Mouse (Mus musculus): Measurements from ENCODE around the gene Inafm2. TPM values are rescaled to one million over a fixed set of nuclear protein-coding genes. Genes with fewer than 3 reads are reported as not detected.

Inafm2 gene
- polyA plus RNA-seq, 1 experiment from 2014 or later = 23.7 TPM

DNA sequence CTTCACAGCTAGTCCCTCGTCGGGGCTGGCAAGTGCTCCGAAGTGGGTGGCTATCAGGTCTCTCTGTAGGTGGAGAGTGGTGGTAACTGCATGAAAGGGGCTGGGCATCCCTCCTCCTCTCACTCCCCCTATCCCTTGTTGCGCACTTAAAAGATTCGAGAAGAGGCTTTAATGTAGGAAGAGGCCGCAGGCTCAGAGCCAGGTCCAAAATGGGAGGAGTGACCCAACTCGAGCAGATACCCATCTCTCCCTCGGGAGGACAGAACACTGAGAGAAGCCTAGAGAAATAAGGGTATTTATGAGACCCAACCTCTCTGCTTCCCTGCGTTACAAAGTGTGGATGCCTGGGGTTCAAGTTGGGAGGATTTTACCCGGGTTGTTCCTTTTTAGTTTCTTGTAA, 33.5 kb downstream of the Inafm2 start:
- Histone ChIP-seq H3K27ac (replicated peaks) (peak overlapping the region; percentile 72), H3K27me3 (no peaks in the 10 kb centered on the region), H3K4me1 (replicated peaks) (peaks cover 21% of the 10 kb centered on the region), H3K9ac (peak overlapping the region; percentile 59), H3K4me2 (peak overlapping the region; percentile 61), H3K9me3 (no peaks in the 10 kb centered on the region), H3K4me3 (peak overlapping the region; percentile 47), H3K36me3 (no peaks in the 10 kb centered on the region)
- 6% methylated on average over 10 of the region's 10 CpGs for WGBS
- peak; percentile 56 for ATAC-seq (ENCODE audit: low read depth)

DNA sequence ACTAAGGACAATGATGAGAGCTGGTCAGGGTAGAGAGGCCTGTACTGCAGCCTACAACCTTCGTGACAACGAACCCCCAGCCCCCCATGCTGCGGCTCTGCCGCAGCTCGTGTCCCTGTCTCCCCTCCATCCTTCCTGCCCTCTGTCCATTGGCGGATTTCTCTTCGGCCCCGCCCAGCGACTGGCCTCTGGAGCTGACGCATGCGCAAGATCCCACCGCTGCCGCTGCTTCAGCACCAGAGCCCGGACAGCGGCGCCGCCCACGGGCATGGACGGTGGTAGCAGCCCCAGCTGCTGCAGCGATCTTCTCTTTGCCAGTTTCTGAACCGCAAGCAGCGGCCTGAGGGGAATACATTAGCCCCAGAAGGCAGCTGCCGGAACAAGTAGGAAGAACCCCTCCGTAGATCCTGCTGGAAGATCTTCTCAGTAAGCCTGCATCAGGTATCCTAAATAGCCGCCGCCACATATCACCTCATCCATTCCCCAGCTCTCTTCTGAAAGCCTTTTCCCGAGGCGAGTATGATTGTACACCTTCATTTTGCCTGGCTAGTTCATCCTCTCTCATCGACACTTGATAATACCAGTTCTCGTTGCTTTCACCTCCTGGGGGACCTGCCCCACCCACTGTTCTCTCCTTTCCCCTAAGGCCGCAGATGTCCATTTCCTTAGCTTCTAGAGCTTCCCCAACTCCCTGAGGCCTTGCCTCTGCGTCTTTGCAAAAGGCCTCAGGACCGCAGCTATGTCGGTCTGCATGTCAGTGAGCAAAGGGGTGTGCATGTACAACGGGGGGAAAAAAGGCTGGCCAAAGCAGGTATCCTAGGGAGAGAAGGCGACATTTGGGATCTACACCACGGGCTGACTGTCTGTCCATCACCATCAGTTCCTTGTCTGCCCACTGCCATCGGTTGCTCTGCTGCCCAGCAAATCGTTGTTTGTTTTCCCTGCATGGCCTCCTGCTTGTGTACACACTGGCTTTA, 34.2 kb downstream of the Inafm2 start, which contains the start of gene Disp2:
Gene Disp2, plus strand, starts transcription at position 216 of the 977 bp plus-strand sequence.
- H3K9me3 ChIP-seq = no peaks in the 10 kb centered on the region
- peak; percentile 94 for ATAC-seq (ENCODE audit: low read depth)
- 10% methylated on average over 39 of the region's 39 CpGs for WGBS

DNA sequence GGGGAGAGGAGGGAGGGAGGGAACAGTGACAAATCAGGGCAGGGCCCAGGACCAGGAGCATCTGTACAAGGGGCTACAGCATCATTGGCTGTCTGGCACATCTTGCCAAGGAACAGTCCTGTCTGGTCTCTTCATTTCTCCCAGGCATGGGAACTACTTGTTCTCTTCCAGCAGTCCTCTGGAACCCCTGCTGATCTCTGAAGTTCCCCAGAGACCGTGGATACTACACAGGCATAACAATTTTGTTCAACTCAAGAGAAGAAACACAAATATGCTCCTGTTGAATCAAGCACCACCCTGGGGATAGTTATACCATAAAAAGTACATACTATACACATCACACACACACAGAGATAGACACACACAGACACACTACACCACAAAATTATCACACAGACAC, 35.6 kb downstream of the Inafm2 start:
- Histone ChIP-seq H3K9ac (peak overlapping the region; percentile 76), H3K4me3 (peak overlapping the region; percentile 47; the same call in 1 of the 2 replicates)
- WGBS = 44% methylated on average over 1 of the region's 1 CpGs

More for the DNA sequence above, 34.2 kb downstream of the Inafm2 start, which contains the start of gene Disp2:
- no peaks in the 10 kb centered on the region for H3K27me3 ChIP-seq
- peak within 1 kb of the TSS; percentile 76 for H3K9ac ChIP-seq
- H3K4me3 ChIP-seq = peak within 1 kb of the TSS; percentile 47
- H3K4me1 ChIP-seq (replicated peaks) = peaks cover 21% of the 10 kb centered on the region
- H3K27ac ChIP-seq (replicated peaks) = peak within 1 kb of the TSS; percentile 89
- H3K4me2 ChIP-seq = peak within 1 kb of the TSS; percentile 61
- H3K36me3 ChIP-seq = peaks cover 2% of the 10 kb centered on the region; the same call in 1 of the 2 replicates

DNA sequence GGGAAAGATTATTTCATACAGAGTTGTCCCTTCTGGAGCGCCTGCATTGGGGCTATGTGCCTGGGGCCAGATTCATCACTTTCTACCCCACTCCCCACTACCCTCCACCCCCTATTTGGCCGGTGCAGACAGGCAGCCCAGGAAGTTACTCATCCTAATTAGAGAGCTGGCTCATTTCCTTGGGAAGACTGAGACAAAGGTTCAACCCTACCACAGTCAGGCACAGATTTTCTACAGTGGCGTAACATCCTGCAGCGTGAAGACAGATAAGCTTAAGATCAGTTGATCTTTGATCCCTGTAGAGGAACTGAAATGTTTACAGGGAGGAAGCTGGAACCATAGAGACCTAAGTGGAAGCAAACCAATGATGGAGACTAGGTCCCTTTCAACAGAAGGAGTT, 36.7 kb downstream of the Inafm2 start:
- 75% methylated on average over 4 of the region's 4 CpGs for WGBS
- H3K27ac ChIP-seq (replicated peaks) = no peak overlapping the region
- H3K4me2 ChIP-seq = no peak overlapping the region
- no peak for ATAC-seq (ENCODE audit: low read depth)
- no peak overlapping the region for H3K4me3 ChIP-seq
- no peaks in the 10 kb centered on the region for H3K9me3 ChIP-seq
- no peak overlapping the region for H3K9ac ChIP-seq
- peaks cover 23% of the 10 kb centered on the region for H3K36me3 ChIP-seq
- H3K4me1 ChIP-seq (replicated peaks) = peaks cover 21% of the 10 kb centered on the region
- H3K27me3 ChIP-seq = peaks cover 10% of the 10 kb centered on the region

More for the DNA sequence above, 35.6 kb downstream of the Inafm2 start:
- H3K36me3 ChIP-seq = peaks cover 11% of the 10 kb centered on the region
- ATAC-seq (ENCODE audit: low read depth) = no peak
- peaks cover 5% of the 10 kb centered on the region for H3K27me3 ChIP-seq
- peaks cover 21% of the 10 kb centered on the region for H3K4me1 ChIP-seq (replicated peaks)
- H3K4me2 ChIP-seq = peak overlapping the region; percentile 61
- H3K27ac ChIP-seq (replicated peaks) = no peak overlapping the region
- no peaks in the 10 kb centered on the region for H3K9me3 ChIP-seq

DNA sequence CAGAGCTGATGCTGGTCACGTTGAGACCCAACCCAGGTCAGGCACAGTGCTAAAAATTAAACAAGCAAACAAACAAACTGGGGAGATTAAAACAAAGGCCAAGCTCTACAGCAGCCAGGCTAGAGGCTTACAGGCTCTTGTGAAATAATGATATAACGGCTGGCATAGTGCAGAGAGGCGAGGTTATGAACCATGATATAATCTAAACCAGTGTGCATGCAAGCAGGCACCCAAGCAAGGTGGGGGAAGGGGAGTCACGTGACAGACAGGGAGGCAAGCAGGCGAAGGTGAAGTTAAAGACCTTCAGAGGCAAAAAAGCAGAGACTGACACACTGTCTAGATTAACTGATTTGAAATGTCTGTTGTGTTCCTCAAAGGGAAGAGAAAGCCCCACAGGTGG, 37.5 kb downstream of the Inafm2 start:
- H3K4me1 ChIP-seq (replicated peaks) = peaks cover 21% of the 10 kb centered on the region
- no peak overlapping the region for H3K27ac ChIP-seq (replicated peaks)
- H3K27me3 ChIP-seq = peaks cover 18% of the 10 kb centered on the region
- H3K4me2 ChIP-seq = no peak overlapping the region
- peaks cover 31% of the 10 kb centered on the region for H3K36me3 ChIP-seq
- no peak overlapping the region for H3K9ac ChIP-seq
- no peak overlapping the region for H3K4me3 ChIP-seq
- no peak for ATAC-seq (ENCODE audit: low read depth)
- no peaks in the 10 kb centered on the region for H3K9me3 ChIP-seq
- WGBS = 61% methylated on average over 5 of the region's 5 CpGs

DNA sequence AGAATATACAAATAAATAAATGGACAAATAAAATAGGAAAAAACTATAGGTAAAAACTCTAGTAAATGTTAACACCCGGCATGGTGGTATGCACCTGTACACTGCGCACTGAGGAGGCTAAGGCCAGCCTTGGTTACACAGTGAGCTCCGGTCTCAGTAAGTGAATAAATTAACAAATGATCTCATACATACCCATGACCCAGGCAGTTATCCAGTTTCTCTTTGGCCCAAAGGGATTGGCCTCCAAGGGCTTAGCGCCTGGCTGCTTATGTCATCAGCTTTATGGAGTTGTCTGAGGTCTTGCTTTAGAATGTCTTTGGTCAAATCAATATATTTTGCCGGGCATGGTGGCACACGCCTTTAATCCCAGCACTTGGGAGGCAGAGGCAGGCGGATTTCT, 38.1 kb downstream of the Inafm2 start:
- Histone ChIP-seq H3K36me3 (peaks cover 35% of the 10 kb centered on the region), H3K4me1 (replicated peaks) (peaks cover 21% of the 10 kb centered on the region), H3K27ac (replicated peaks) (no peak overlapping the region), H3K9me3 (no peaks in the 10 kb centered on the region), H3K4me3 (no peak overlapping the region), H3K4me2 (no peak overlapping the region), H3K9ac (no peak overlapping the region), H3K27me3 (peaks cover 22% of the 10 kb centered on the region)
- no peak for ATAC-seq (ENCODE audit: low read depth)
- 91% methylated on average over 7 of the region's 7 CpGs for whole genome bisulfite sequencing

DNA sequence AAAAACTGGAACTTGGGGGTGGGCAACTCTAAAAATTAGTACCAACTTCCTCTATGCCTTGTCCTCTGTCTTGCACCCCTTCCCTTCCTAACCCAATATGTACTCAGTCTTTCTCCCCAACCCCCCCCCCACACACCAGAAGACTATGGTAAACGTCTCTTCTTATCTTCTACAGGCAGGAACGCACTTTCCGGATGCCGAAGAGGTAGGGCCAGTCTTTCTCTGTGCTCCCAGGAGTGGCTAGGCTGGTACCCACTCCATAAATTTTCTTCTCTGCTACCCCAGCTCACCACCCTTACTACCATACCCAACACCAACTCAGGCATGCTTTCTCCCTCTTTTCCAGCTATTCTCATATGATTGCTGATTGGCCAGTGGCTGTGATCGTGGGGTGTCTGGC, 41.0 kb downstream of the Inafm2 start:
- H3K27ac ChIP-seq (replicated peaks) = no peak overlapping the region
- no peaks in the 10 kb centered on the region for H3K9me3 ChIP-seq
- H3K4me2 ChIP-seq = no peak overlapping the region
- no peak for ATAC-seq (ENCODE audit: low read depth)
- peaks cover 12% of the 10 kb centered on the region for H3K4me1 ChIP-seq (replicated peaks)
- H3K27me3 ChIP-seq = peaks cover 40% of the 10 kb centered on the region
- 84% methylated on average over 5 of the region's 5 CpGs for WGBS
- peaks cover 58% of the 10 kb centered on the region for H3K36me3 ChIP-seq
- no peak overlapping the region for H3K9ac ChIP-seq
- no peak overlapping the region for H3K4me3 ChIP-seq

DNA sequence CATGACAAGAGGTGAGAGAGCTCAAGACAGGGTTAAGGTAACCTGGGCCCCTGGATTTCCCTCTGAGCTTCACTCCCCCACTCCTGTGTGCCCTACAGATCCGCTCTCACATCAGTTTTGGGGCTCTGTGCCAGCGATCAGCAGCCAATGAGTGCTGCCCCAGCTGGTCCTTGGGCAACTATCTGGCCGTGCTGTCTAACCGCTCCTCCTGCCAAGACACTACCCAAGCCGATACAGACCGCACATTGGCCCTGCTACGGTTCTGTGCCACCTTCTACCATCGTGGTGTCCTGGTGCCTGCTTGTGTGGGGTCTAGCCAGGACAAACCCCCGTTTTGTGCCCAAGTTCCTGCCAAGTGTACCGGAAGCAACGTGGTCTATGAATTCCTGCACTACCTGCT, 43.9 kb downstream of the Inafm2 start:
- no peaks in the 10 kb centered on the region for H3K9me3 ChIP-seq
- no peak for ATAC-seq (ENCODE audit: low read depth)
- H3K4me3 ChIP-seq = no peak overlapping the region
- H3K4me1 ChIP-seq (replicated peaks) = peaks cover 12% of the 10 kb centered on the region
- no peak overlapping the region for H3K9ac ChIP-seq
- no peak overlapping the region for H3K4me2 ChIP-seq
- peaks cover 40% of the 10 kb centered on the region for H3K27me3 ChIP-seq
- H3K27ac ChIP-seq (replicated peaks) = no peak overlapping the region
- 82% methylated on average over 11 of the region's 11 CpGs for WGBS
- peaks cover 85% of the 10 kb centered on the region for H3K36me3 ChIP-seq

DNA sequence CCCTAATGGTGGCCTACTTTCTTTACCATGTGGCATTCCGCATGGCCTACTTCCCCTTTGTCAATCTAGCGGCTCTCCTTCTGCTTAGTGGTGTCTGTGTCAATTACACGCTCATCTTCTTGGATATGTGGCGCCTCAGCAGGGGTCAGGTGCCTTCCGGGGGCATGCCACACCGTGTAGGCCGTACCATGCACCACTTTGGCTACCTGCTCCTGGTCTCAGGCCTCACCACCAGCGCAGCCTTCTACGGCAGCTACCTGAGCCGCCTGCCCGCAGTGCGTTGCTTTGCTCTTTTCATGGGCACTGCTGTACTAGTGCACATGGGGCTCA, 44.6 kb downstream of the Inafm2 start:
- H3K27me3 ChIP-seq = peaks cover 38% of the 10 kb centered on the region
- peaks cover 12% of the 10 kb centered on the region for H3K4me1 ChIP-seq (replicated peaks)
- no peak overlapping the region for H3K27ac ChIP-seq (replicated peaks)
- peaks cover 79% of the 10 kb centered on the region for H3K36me3 ChIP-seq
- no peak overlapping the region for H3K9ac ChIP-seq
- peak; percentile 51; the same call in 1 of the 2 replicates for ATAC-seq (ENCODE audit: low read depth)
- WGBS = 51% methylated on average over 12 of the region's 12 CpGs
- peak overlapping the region; percentile 42 for H3K4me2 ChIP-seq
- H3K9me3 ChIP-seq = no peaks in the 10 kb centered on the region
- H3K4me3 ChIP-seq = no peak overlapping the region

DNA sequence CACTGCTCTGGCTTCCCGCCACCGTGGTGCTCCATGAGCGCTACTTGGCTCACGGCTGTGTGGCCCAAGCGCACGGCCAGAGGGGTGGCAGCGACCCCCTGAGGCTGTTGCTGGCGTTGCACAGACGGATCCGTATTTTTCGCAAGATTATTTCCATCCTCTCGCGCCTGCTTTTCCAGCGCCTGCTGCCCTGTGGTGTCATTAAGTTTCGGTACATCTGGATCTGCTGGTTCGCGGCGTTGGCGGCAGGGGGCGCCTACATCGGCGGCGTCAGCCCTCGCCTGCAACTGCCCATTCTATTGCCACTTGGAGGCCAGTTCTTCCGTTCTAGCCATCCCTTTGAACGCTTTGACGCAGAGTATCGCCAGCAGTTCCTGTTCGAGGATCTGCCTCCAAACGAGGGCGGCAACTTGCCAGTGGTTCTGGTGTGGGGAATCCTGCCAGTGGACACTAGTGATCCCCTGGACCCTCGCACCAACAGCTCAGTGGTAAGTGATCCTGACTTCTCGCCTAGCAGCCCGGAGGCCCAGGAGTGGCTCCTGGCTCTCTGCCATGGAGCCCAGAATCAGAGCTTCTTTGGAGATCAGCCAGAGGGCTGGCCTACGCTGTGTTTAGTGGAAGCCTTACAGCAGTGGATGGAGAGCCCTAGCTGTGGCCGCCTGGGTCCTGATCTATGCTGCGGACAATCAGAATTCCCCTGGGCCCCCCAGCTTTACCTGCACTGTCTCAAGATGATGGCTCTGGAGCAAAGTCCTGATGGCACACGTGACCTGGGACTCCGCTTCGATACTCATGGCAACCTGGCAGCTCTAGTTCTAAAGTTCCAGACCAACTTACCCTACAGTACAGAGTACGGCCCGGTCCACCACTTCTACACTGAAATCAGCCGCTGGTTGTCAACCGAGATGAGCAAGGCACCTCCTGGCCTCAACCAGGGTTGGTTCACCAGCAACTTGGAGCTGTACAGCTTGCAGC, 45.3 kb downstream of the Inafm2 start:
- Histone ChIP-seq H3K9ac (no peak overlapping the region), H3K4me2 (peak overlapping the region; percentile 42), H3K27ac (replicated peaks) (no peak overlapping the region), H3K4me3 (no peak overlapping the region), H3K36me3 (peaks cover 76% of the 10 kb centered on the region), H3K9me3 (no peaks in the 10 kb centered on the region), H3K4me1 (replicated peaks) (peaks cover 12% of the 10 kb centered on the region), H3K27me3 (peaks cover 37% of the 10 kb centered on the region)
- 26% methylated on average over 44 of the region's 44 CpGs for WGBS
- ATAC-seq (ENCODE audit: low read depth) = peak; percentile 78

DNA sequence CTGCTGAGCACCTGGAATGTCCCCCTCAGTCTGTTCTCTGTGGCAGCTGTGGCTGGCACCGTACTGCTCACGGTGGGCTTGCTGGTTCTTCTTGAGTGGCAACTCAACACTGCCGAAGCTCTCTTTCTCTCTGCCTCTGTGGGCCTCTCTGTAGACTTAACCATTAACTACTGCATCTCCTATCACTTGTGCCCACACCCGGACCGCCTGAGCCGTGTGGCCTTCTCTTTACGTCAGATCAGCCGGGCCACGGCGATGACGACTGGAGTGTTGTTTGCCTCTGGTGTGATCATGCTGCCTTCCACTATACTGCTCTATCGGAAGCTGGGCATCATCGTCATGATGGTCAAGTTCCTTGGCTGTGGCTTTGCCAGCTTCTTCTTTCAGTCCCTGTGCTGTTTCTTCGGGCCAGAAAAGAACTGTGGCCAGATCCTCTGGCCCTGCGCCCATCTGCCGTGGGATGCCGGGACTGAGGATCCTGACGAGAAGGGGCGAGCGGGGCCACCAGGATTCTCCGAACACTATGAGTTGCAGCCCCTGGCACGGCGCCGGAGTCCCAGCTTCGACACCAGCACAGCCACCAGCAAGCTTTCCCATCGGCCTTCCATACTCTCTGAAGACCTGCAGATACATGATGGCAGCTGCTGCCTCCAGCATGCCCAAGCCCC, 46.2 kb downstream of the Inafm2 start:
- 96% methylated on average over 26 of the region's 26 CpGs for WGBS
- Histone ChIP-seq H3K27me3 (peaks cover 32% of the 10 kb centered on the region), H3K9ac (no peak overlapping the region), H3K9me3 (no peaks in the 10 kb centered on the region), H3K27ac (replicated peaks) (no peak overlapping the region), H3K36me3 (peaks cover 67% of the 10 kb centered on the region), H3K4me1 (replicated peaks) (peaks cover 12% of the 10 kb centered on the region), H3K4me2 (no peak overlapping the region), H3K4me3 (no peak overlapping the region)
- ATAC-seq (ENCODE audit: low read depth) = no peak

Data from neural tube, embryonic 13.5 days (tissue).